Mouse (Mus musculus) spleen, postnatal 4 days (tissue): ENCODE data around the gene Ddx39.

Experiments
- DNase-seq, 2 experiments: peaks; one replicate each; pipeline ENCODE4 v3.0.0; 2022; ENCODE audit warnings: low spot score in 2 of 2

The Ddx39 gene

GRCm38 (mm10) chr8:83767442-83767841 is 52.5 kb downstream of the Ddx39 start:
- no peak for DNase-seq

GRCm38 (mm10) chr8:83768526-83768925 is 53.5 kb downstream of the Ddx39 start:
- no peak for DNase-seq

GRCm38 (mm10) chr8:83769720-83770119 is 54.7 kb downstream of the Ddx39 start:
- no peak for DNase-seq

- no peak for DNase-seq
Observed at GRCm38 (mm10) chr8:83770669-83771068, 55.7 kb downstream of the Ddx39 start.

DNA sequence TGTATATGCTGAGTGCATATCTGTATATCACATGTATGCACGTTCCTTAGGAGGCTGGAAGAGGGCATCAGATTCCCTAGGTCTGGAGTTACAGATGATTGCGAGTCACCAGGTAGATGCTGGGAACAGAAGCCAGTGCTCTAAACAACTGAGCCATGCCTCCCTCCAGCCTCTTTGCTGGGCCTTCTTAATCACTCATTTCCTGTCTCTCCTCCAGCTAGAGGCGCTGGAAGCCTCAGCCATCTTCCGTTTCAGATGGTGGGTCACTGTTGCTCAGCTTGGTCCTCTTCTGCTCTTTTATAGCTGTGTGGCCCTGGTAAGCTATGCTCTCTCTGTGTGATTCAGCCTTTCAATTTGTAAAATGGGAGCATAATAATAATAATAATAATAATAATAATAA is 56.8 kb downstream of the Ddx39 start:
- DNase-seq: no peak

GRCm38 (mm10) chr8:83772701-83773451 is 57.9 kb downstream of the Ddx39 start:
- peak; percentile 39 to 70 for DNase-seq

GRCm38 (mm10) chr8:83773452-83773846 is 58.5 kb downstream of the Ddx39 start:
- no peak for DNase-seq

GRCm38 (mm10) chr8:83774221-83774620 is 59.2 kb downstream of the Ddx39 start:
- no peak for DNase-seq
